Mouse (Mus musculus) heart, postnatal 14 days (tissue): ENCODE results near the gene Slc26a10. TPM values are rescaled to one million over a fixed set of nuclear protein-coding genes. Genes with fewer than 3 reads are reported as not detected.

Source experiments
- total RNA-seq, 2 experiments: library from RNA; stranded (reverse); gene quantifications; 2 replicates each; pipeline ENCODE4 v1.2.3; 2021

Slc26a10 gene
- total RNA-seq, 2 experiments from 2014 or later, result 45.5 to 66.9 TPM

Other genes with a start within 250 kb of the Slc26a10 start
- gene Ctdsp2, start 201.9 kb downstream of the Slc26a10 start, total RNA-seq, result 100 to 1,000 TPM; 104 to 122 TPM
- gene Avil, start 179.9 kb downstream of the Slc26a10 start, total RNA-seq, result under 1 TPM; 0.19 to 0.56 TPM
- 10 to 100 TPM; 49.8 to 60.5 TPM for gene Tsfm, start 149.8 kb downstream of the Slc26a10 start, total RNA-seq
- 1 to 10 TPM; 5.0 to 6.0 TPM for gene Mettl1, start 139.2 kb downstream of the Slc26a10 start, total RNA-seq
- gene Eef1akmt3, start 139.1 kb downstream of the Slc26a10 start, total RNA-seq, result under 1 TPM in 1 of 2 experiments, not detected in 1; 0.12 TPM
- under 1 TPM; 0.27 to 0.50 TPM for gene Cyp27b1, start 132.4 kb downstream of the Slc26a10 start, total RNA-seq
- gene March9, start 120.5 kb downstream of the Slc26a10 start, total RNA-seq, result 1 to 10 TPM; 1.6 TPM
- 100 to 1,000 TPM in 1 of 2 experiments, 10 to 100 TPM in 1; 92.4 to 113 TPM for gene Cdk4, start 117.1 kb downstream of the Slc26a10 start, total RNA-seq
- 10 to 100 TPM; 47.3 to 50.0 TPM for gene Tspan31, start 110.4 kb downstream of the Slc26a10 start, total RNA-seq
- gene Agap2, start 105.4 kb downstream of the Slc26a10 start, total RNA-seq, result 10 to 100 TPM; 12.2 to 12.3 TPM
- gene Os9, start 59.5 kb downstream of the Slc26a10 start, total RNA-seq, result 10 to 100 TPM; 29.3 to 34.8 TPM
- gene B4galnt1, start 15.4 kb downstream of the Slc26a10 start, total RNA-seq, result 1 to 10 TPM; 2.9 to 3.8 TPM
- gene Arhgef25, start 9.4 kb upstream of the Slc26a10 start, total RNA-seq, result 10 to 100 TPM; 17.0 to 17.9 TPM
- gene Dtx3, start 15.1 kb upstream of the Slc26a10 start, total RNA-seq, result 10 to 100 TPM; 36.1 to 43.4 TPM
- gene Pip4k2c, start 30.9 kb upstream of the Slc26a10 start, total RNA-seq, result 10 to 100 TPM; 22.8 to 23.1 TPM
- under 1 TPM; 0.49 to 0.72 TPM for gene Kif5a, start 82.7 kb upstream of the Slc26a10 start, total RNA-seq
- gene Dctn2, start 85.7 kb upstream of the Slc26a10 start, total RNA-seq, result 100 to 1,000 TPM; 146 to 151 TPM
- 10 to 100 TPM; 29.9 to 32.0 TPM for gene Mbd6, start 108.4 kb upstream of the Slc26a10 start, total RNA-seq
- gene Mars, start 131.1 kb upstream of the Slc26a10 start, total RNA-seq, result 10 to 100 TPM; 39.2 to 45.9 TPM
- 1 to 10 TPM; 3.1 to 4.5 TPM for gene Arhgap9, start 141.3 kb upstream of the Slc26a10 start, total RNA-seq
- gene Gli1, start 161.3 kb upstream of the Slc26a10 start, total RNA-seq, result 1 to 10 TPM; 1.4 to 2.4 TPM
- not detected for gene Inhbe, start 173.8 kb upstream of the Slc26a10 start, total RNA-seq
- gene Inhbc, start 189.8 kb upstream of the Slc26a10 start, total RNA-seq, result not detected
- 100 to 1,000 TPM; 115 to 120 TPM for gene R3hdm2, start 199.7 kb upstream of the Slc26a10 start, total RNA-seq